Mouse (Mus musculus): ENCODE measurements around the gene Rassf2. TPM values are rescaled to one million over a fixed set of nuclear protein-coding genes. Genes with fewer than 3 reads are reported as not detected.

Rassf2 gene
- total RNA-seq, 2 experiments from 2014 or later = 3.5 to 6.8 TPM

DNA sequence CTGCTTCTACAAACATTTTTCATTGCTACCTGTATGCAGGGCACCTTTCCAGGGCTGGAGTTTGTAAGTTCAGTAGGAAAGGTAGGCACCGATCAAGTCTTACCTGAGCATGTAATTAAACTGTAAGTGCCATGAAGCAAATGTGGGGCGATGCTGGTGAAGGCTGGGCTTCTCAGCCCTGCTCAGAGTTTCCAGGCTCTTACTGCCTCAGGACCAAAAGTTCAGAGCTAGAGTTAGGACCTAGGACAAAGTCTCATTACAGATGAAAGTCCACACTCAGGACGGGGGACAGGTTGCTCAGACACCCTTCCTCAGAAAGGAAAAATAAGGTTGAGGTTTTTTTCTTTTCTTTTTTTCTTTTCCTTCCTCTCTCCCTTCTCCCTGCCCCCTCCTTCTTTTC, 19.4 kb upstream of the Rassf2 start:
- intact Hi-C loops (cut with DNase I) = no loop called here
- Histone ChIP-seq H3K27ac (no peak overlapping the region), H3K4me3 (no peak overlapping the region)
- DNase-seq = no peak
- TF ChIP-seq CTCF (IDR thresholded peaks at IDR 0.05) = no peak

DNA sequence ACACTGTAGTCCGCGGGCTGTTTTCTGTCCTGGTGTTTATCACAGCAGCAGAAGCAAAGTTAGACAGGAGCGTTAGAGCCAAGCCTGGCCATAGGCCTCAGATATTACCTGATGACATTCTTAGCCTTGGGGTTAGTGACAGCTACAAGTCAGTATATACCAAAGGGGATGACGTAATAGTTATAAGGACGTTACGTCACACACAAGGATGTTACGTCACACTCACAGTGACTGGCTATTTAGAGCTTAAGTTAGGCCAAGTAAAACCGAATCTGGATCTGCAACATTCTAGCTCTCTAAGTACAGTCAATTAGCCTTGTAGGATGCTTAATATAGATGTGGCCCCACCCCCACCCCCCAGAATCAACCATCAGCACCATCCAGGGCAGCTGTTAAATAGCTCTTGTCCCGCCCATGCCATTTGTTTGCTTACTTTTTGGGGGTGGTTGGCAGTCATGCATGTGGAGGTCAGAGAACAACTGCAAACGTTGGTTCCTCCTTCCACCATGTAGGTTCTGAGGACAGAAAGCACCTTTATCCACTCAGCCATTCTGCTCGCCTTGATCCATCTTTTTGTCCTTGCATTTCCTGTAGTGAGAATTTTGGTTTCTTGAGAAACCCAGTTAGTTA, 18.2 kb upstream of the Rassf2 start:
- TF ChIP-seq CTCF (IDR thresholded peaks at IDR 0.05) = no peak
- Histone ChIP-seq H3K27ac (no peak overlapping the region), H3K4me3 (no peak overlapping the region)
- intact Hi-C loops (cut with DNase I) = no loop called here
- no peak for DNase-seq

DNA sequence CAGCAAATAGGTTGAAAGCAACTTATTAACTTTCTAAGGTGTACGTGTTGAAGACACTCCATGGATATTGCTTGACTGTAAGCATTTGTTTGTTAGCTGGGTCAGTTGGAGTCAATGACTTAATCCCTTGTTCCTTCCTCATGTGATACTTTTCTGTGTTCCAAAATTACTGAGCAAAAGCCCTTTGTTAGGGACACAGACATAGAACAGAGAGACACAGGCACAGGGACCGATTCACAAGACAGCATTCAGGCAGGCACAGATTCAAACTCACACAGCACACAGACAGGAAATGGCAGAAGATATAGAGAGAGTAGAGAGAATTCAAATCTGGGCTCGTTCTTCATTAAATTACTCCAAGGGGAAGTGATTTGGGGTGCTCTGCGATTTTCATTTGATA, 17.3 kb upstream of the Rassf2 start:
- DNase-seq = no peak
- no peak for TF ChIP-seq CTCF (IDR thresholded peaks at IDR 0.05)
- Histone ChIP-seq H3K4me3 (no peak overlapping the region), H3K27ac (no peak overlapping the region)
- intact Hi-C loops (cut with DNase I) = no loop called here

GRCm38 (mm10) chr2:132046659-132047058, 16.6 kb upstream of the Rassf2 start:
- DNase-seq = no peak
- Histone ChIP-seq H3K27ac (no peak overlapping the region), H3K4me3 (no peak overlapping the region)
- intact Hi-C loops (cut with DNase I) = no loop called here
- TF ChIP-seq CTCF (IDR thresholded peaks at IDR 0.05) = no peak

DNA sequence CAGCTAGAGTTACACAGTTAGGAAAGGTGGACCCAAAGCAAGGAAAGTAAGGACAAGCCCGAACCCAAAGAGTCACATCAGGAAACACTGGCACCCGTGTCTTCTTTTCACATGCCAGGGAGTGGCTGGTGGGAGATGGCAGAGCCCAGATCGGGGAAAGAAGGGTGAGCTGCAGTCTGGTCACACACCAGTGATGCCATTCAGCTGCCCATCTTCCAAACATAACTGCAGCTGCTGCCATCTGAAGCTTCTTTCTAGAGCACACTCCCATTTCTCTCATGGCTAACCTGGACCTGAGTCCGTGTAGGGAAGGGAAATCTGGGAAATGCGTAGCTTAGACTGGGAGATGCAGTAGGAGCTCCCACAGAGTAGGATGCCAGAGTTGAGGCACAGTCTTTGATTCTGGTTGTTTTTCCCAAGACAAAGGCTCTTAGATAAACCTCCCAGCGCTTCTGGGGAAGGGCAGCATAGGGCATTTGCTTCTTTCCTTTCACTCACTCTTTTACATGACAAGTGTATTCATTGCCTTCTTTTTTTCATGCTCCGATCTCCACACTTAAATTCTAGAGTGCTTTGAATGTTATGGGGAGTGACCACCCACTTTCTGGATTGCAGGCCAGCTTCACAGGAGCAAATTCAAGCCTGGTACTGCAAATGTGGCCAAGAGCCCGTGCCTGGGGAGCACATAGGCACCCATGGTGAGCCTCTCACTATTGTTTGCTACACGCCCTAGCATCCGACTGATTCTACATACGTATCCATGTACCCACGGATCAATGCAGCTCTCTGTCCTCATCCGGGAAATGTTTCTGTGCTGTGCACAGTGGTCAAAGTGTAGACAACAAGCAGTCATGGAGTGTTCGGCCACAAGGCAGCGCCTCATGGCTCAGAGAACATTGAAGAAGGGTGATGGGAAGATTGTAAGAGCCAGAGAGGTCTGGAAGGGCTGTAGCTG, 14.5 kb upstream of the Rassf2 start:
- DNase-seq = no peak
- TF ChIP-seq CTCF (IDR thresholded peaks at IDR 0.05) = no peak
- intact Hi-C loops (cut with DNase I) = no loop called here
- Histone ChIP-seq H3K4me3 (no peak overlapping the region), H3K27ac (no peak overlapping the region)

GRCm38 (mm10) chr2:132043101-132043621, 13.1 kb upstream of the Rassf2 start:
- TF ChIP-seq CTCF (IDR thresholded peaks at IDR 0.05) = no peak
- intact Hi-C loops (cut with DNase I) = loop anchor here (1.0 kb wide), 2 partner anchors 27 to 37 kb away; no protein-coding TSS in a partner anchor
- peak; percentile 96 for DNase-seq
- Histone ChIP-seq H3K4me3 (peak overlapping the region; percentile 56), H3K27ac (peak overlapping the region; percentile 79)

GRCm38 (mm10) chr2:132039894-132040293, 9.8 kb upstream of the Rassf2 start:
- DNase-seq = no peak
- Histone ChIP-seq H3K4me3 (no peak overlapping the region), H3K27ac (0 out of 2 replicates have a peak overlapping the region, but pooled peaks have one; percentile 12)
- intact Hi-C loops (cut with DNase I) = no loop called here
- TF ChIP-seq CTCF (IDR thresholded peaks at IDR 0.05) = no peak

DNA sequence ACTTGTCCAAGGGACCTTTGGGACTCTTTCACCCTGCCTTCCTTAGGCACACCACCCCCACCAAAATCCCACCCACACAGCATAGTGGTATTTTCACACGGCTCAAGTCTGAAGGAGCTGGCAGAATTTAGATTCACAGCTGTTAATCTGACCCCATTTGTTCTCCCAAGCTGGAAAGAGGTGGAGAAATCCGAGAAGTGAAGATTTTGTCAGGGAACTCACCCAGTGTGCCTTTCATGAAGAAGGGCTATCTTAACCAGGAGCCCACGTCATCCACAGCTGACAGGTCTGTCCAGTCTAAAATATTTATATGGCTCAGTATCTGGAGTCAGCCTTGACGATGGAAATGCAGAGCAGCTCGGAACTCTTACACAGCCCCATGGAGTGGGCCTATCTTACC, 6.3 kb upstream of the Rassf2 start:
- DNase-seq = no peak
- intact Hi-C loops (cut with DNase I) = loop anchor here (2.0 kb wide), 1 partner anchor 16 kb away; no protein-coding TSS in a partner anchor
- Histone ChIP-seq H3K4me3 (no peak overlapping the region), H3K27ac (0 out of 2 replicates have a peak overlapping the region, but pooled peaks have one; percentile 48)
- TF ChIP-seq CTCF (IDR thresholded peaks at IDR 0.05) = no peak

DNA sequence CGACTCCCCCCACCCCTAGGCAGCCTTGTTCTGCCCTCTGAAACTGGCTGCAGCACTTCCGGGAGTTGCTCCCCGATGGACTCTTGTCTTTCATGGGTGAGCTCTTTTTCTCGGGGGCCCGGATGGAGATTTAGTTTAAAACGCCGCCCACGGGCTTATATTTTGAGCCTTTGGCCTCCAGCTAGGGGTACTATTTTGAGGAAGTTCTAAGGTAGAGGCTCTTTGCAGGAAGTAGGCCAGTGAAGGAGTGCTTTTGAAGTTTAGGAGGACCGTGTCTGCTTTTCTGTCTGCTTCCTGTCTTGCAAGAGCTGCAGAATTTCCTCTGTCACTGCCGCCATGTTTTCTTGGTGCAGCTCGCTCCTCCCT, 5.4 kb upstream of the Rassf2 start:
- DNase-seq = no peak
- no peak for TF ChIP-seq CTCF (IDR thresholded peaks at IDR 0.05)
- peak overlapping the region; percentile 48 for H3K27ac ChIP-seq
- intact Hi-C loops (cut with DNase I) = no loop called here
- no peak overlapping the region for H3K4me3 ChIP-seq

- intact Hi-C loops (cut with DNase I) = no loop called here
- no peak overlapping the region for H3K4me3 ChIP-seq
- TF ChIP-seq CTCF (IDR thresholded peaks at IDR 0.05) = no peak
- DNase-seq = peak; percentile 38
- H3K27ac ChIP-seq = peak overlapping the region; percentile 48
These were observed 4.8 kb upstream of the Rassf2 start for GRCm38 (mm10) chr2:132034590-132035469.

GRCm38 (mm10) chr2:132031364-132032095, 1.5 kb upstream of the Rassf2 start:
- DNase-seq = no peak
- Histone ChIP-seq H3K4me3 (no peak overlapping the region), H3K27ac (peak overlapping the region; percentile 79)
- TF ChIP-seq CTCF (IDR thresholded peaks at IDR 0.05) = no peak
- intact Hi-C loops (cut with DNase I) = no loop called here

All from gastrocnemius, adult 2 months (tissue).